Mouse (Mus musculus) adrenal gland, postnatal 14 days (tissue): ENCODE data around the gene Rps28. TPM values are rescaled to one million over a fixed set of nuclear protein-coding genes. Genes with fewer than 3 reads are reported as not detected.

Source experiments
- DNase-seq: peaks from one replicate; pipeline ENCODE4 v3.0.0; 2021; ENCODE audit warnings: mixed read lengths
- total RNA-seq: library from RNA; stranded (reverse); gene quantifications from 2 replicates; pipeline ENCODE4 v1.2.3, GENCODE M21; 2021

Gene Rps28
- total RNA-seq, 1 experiment from 2014 or later: 1,257 TPM

DNA sequence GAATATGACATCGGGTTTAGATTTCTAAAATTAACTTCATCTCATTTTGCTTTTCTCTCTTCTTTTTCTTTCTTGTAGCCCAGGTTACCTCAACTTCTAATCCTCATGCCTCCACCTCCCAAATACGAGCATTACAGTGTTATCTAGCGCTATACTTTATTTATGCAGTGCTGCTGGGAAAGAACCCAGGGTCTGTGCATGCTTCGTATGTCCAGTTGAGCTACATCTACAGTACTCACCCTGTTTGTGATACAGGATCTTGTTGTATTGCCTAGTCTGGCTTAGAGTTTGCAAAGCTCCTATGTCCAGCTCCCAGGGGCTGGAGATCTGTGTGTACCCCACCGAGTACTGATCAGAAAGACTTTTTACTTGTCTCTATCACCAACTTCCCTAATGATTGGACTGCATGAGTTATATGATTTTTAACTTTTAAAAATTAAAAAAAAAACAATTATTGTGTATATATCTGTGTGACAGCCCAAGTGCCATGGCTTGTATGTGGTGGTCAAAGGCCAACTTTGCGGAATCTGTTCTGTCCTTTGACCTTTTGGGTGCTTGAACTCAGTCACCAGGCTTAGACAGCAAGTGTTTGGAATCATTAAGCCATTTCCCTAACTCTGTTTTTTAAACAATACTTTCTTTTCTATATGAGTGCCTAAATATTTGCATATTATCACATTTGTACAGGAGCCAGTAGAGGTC, 50.3 kb downstream of the Rps28 start:
- no peak for DNase-seq

DNA sequence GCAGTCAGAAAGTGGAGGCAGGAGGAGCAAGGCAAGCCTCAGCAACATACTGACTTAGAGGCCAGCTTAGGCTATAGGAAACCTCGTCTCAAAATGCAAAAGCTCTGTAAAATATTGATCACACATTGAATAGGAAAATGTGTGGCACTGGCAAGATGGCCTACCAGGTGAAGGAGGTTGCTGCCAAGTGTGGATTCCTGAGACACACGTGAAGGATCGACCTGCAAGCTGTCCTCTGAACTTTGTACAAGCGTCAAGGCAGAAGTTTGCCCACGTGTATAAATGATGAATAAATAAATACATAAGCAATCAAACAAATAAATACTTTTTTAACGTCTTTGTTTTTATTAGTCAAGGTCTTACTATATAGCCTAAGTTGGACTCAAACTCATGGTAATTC, 50.9 kb downstream of the Rps28 start:
- DNase-seq: no peak

GRCm38 (mm10) chr17:33771617-33772016, 52.7 kb downstream of the Rps28 start:
- DNase-seq: no peak

Other genes starting within 250 kb of the Rps28 start
- gene Zfp414, start 195.5 kb downstream of the Rps28 start, total RNA-seq: 32.8 and 38.9 TPM in 2 replicates
- gene Pram1, start 186.5 kb downstream of the Rps28 start, total RNA-seq: 0.34 and 0.89 TPM in 2 replicates
- 224 and 229 TPM in 2 replicates for gene Hnrnpm, start 137.7 kb downstream of the Rps28 start, total RNA-seq
- gene March2, start 105.9 kb downstream of the Rps28 start, total RNA-seq: 119 and 133 TPM in 2 replicates
- gene Rab11b, start 64.0 kb downstream of the Rps28 start, total RNA-seq: 217 and 242 TPM in 2 replicates
- gene Angptl4, start 42.7 kb downstream of the Rps28 start, total RNA-seq: 121 and 189 TPM in 2 replicates
- gene Kank3, start 14.0 kb downstream of the Rps28 start, total RNA-seq: 92.4 and 108 TPM in 2 replicates
- 505 and 552 TPM in 2 replicates for gene Ndufa7, start within 50 bp of the Rps28 start, total RNA-seq
- gene Cd320, start 18.5 kb upstream of the Rps28 start, total RNA-seq: 31.5 and 36.5 TPM in 2 replicates
- not detected in 2 replicates for gene Gm7029, start 49.3 kb upstream of the Rps28 start, total RNA-seq
- gene Kifc1, start 66.1 kb upstream of the Rps28 start, total RNA-seq: 11.0 and 12.4 TPM in 2 replicates
- not detected in 2 replicates for gene Platr17, start 80.6 kb upstream of the Rps28 start, total RNA-seq
- 27.7 and 32.0 TPM in 2 replicates for gene Daxx, start 84.9 kb upstream of the Rps28 start, total RNA-seq
- 132 and 145 TPM in 2 replicates for gene Tapbp, start 91.3 kb upstream of the Rps28 start, total RNA-seq
- gene Zbtb22, start 91.3 kb upstream of the Rps28 start, total RNA-seq: 25.5 and 34.5 TPM in 2 replicates
- gene Rgl2, start 105.0 kb upstream of the Rps28 start, total RNA-seq: 53.2 and 80.3 TPM in 2 replicates
- gene Pfdn6, start 115.8 kb upstream of the Rps28 start, total RNA-seq: 96.2 and 102 TPM in 2 replicates
- gene Wdr46, start 116.1 kb upstream of the Rps28 start, total RNA-seq: 32.9 and 35.7 TPM in 2 replicates
- 3.2 and 6.2 TPM in 2 replicates for gene B3galt4, start 126.9 kb upstream of the Rps28 start, total RNA-seq
- 46.8 and 52.9 TPM in 2 replicates for gene Vps52, start 131.2 kb upstream of the Rps28 start, total RNA-seq
- gene Rps18, start 131.4 kb upstream of the Rps28 start, total RNA-seq: 760 and 860 TPM in 2 replicates
- 212 and 322 TPM in 2 replicates for gene H2-K1, start 175.8 kb upstream of the Rps28 start, total RNA-seq
- gene Ring1, start 200.1 kb upstream of the Rps28 start, total RNA-seq: 36.6 and 42.5 TPM in 2 replicates
- 207 and 212 TPM in 2 replicates for gene H2-Ke6, start 203.5 kb upstream of the Rps28 start, total RNA-seq
- 127 and 161 TPM in 2 replicates for gene Slc39a7, start 207.1 kb upstream of the Rps28 start, total RNA-seq
- gene Rxrb, start 207.2 kb upstream of the Rps28 start, total RNA-seq: 54.5 and 66.6 TPM in 2 replicates
- gene Col11a2, start 214.9 kb upstream of the Rps28 start, total RNA-seq: 1.1 and 2.6 TPM in 2 replicates